Mouse (Mus musculus) MEL (cell line): Measurements from ENCODE around the gene Fyn. TPM values are rescaled to one million over a fixed set of nuclear protein-coding genes. Genes with fewer than 3 reads are reported as not detected.

Source experiments
- DNase-seq: peaks from one replicate; pipeline ENCODE4 v3.0.0; 2011; ENCODE audit warnings: low read depth, low spot score
- H3K27ac ChIP-seq: 2 replicates; pipeline ENCODE4 v1.5.1; 2012; ENCODE audit warnings: low read depth, mild to moderate bottlenecking, control low read depth, low read length, moderate library complexity; ENCODE audit not compliant: control insufficient read depth
- H3K27me3 ChIP-seq, 2 experiments: fragments of 150-350 bp in 1 of 2; sonication (generic) in 1 of 2; 2 replicates each; pipeline ENCODE4 v1.6.1; 2012; ENCODE audit warnings: low read length in 2 of 2, mild to moderate bottlenecking in 2 of 2, improper control_type of control experiment in 1 of 2, moderate library complexity in 1 of 2; ENCODE audit not compliant: insufficient read depth in 2 of 2, control insufficient read depth in 1 of 2
- H3K36me3 ChIP-seq, 2 experiments: 2 replicates each; pipeline ENCODE4 v1.6.1; 2012 to 2014; ENCODE audit warnings: low read length in 2 of 2, improper control_type of control experiment in 1 of 2, inconsistent platforms in 1 of 2, mild to moderate bottlenecking in 1 of 2; ENCODE audit not compliant: insufficient read depth in 2 of 2, control insufficient read depth in 1 of 2
- H3K4me1 ChIP-seq, 2 experiments: fragments of 150-350 bp in 1 of 2; sonication (generic) in 1 of 2; 2 replicates each; pipeline ENCODE4 v1.6.1; 2012; ENCODE audit warnings: low read length in 2 of 2, improper control_type of control experiment in 1 of 2, mild to moderate bottlenecking in 1 of 2; ENCODE audit not compliant: insufficient read depth in 2 of 2, control insufficient read depth in 1 of 2
- H3K4me3 ChIP-seq, 2 experiments: fragments of 150-350 bp in 1 of 2; sonication (generic) in 1 of 2; 2 replicates each; pipeline ENCODE4 v1.5.1; 2012; ENCODE audit warnings: low read depth in 2 of 2, low read length in 2 of 2, mild to moderate bottlenecking in 2 of 2, moderate library complexity in 2 of 2, control low read depth in 1 of 2, improper control_type of control experiment in 1 of 2; ENCODE audit not compliant: control insufficient read depth in 1 of 2, insufficient read depth in 1 of 2
- H3K79me2 ChIP-seq: 2 replicates; pipeline ENCODE4 v1.6.1; 2012; ENCODE audit warnings: mild to moderate bottlenecking, low read length, moderate library complexity; ENCODE audit not compliant: control insufficient read depth, poor library complexity, insufficient read depth
- H3K9ac ChIP-seq: 2 replicates; pipeline ENCODE4 v1.6.1; 2012; ENCODE audit warnings: low read depth, mild to moderate bottlenecking, control low read depth, low read length, moderate library complexity; ENCODE audit not compliant: control insufficient read depth, poor library complexity, severe bottlenecking
- H3K9me3 ChIP-seq: fragments of 150-350 bp; sonication (generic); replicated peaks from 2 replicates; pipeline ENCODE4 v1.6.1; 2012; ENCODE audit warnings: mild to moderate bottlenecking, low read length, improper control_type of control experiment, moderate library complexity; ENCODE audit not compliant: insufficient read depth
- BHLHE40 ChIP-seq: IDR thresholded peaks from 2 replicates; pipeline ENCODE4 v1.6.1; 2012; ENCODE audit warnings: low read depth, mild to moderate bottlenecking, inconsistent platforms, low read length, improper control_type of control experiment, borderline replicate concordance
- CHD1 ChIP-seq: IDR thresholded peaks from 2 replicates; pipeline ENCODE4 v1.6.1; 2012; ENCODE audit warnings: low read depth, mild to moderate bottlenecking, inconsistent platforms, low read length, improper control_type of control experiment
- E2F4 ChIP-seq: IDR thresholded peaks from 2 replicates; pipeline ENCODE4 v1.6.1; 2011; ENCODE audit warnings: low read depth, low read length, improper control_type of control experiment, borderline replicate concordance
- ELF1 ChIP-seq: IDR thresholded peaks from 2 replicates; pipeline ENCODE4 v1.6.1; 2014; ENCODE audit warnings: low read depth, mild to moderate bottlenecking, inconsistent platforms, low read length, improper control_type of control experiment, moderate library complexity
- ETS1 ChIP-seq: IDR thresholded peaks from 2 replicates; pipeline ENCODE4 v1.6.1; 2012; ENCODE audit warnings: low read depth, mild to moderate bottlenecking, inconsistent platforms, low read length, improper control_type of control experiment, moderate library complexity
- JUND ChIP-seq: IDR thresholded peaks from 2 replicates; pipeline ENCODE4 v1.6.1; 2011; ENCODE audit warnings: low read depth, mild to moderate bottlenecking, improper control_type of control experiment, low read length
- MAFK ChIP-seq: IDR thresholded peaks from 2 replicates; pipeline ENCODE4 v1.6.1; 2011; ENCODE audit warnings: low read depth, mild to moderate bottlenecking, low read length, improper control_type of control experiment, borderline replicate concordance
- MAX ChIP-seq: IDR thresholded peaks from 2 replicates; pipeline ENCODE4 v1.6.1; 2011; ENCODE audit warnings: low read length, improper control_type of control experiment
- MAZ ChIP-seq: IDR thresholded peaks from 2 replicates; pipeline ENCODE4 v1.6.1; 2012; ENCODE audit warnings: low read depth, mild to moderate bottlenecking, inconsistent platforms, low read length, improper control_type of control experiment
- MXI1 ChIP-seq: IDR thresholded peaks from 2 replicates; pipeline ENCODE4 v1.6.1; 2011; ENCODE audit warnings: mild to moderate bottlenecking, low read depth, low read length, improper control_type of control experiment
- MYC ChIP-seq: IDR thresholded peaks from 2 replicates; pipeline ENCODE4 v1.6.1; 2011; ENCODE audit warnings: low read depth, mild to moderate bottlenecking, low read length, improper control_type of control experiment, moderate library complexity
- NELFE ChIP-seq: IDR thresholded peaks from 2 replicates; pipeline ENCODE4 v1.6.1; 2011; ENCODE audit warnings: low read depth, low read length, improper control_type of control experiment
- NRF1 ChIP-seq: IDR thresholded peaks from 2 replicates; pipeline ENCODE4 v1.6.1; 2014; ENCODE audit warnings: low read depth, mild to moderate bottlenecking, inconsistent platforms, low read length, improper control_type of control experiment, moderate library complexity; ENCODE audit not compliant: poor library complexity, insufficient read depth, severe bottlenecking
- POLR2A ChIP-seq, 2 experiments: IDR thresholded peaks; 2 replicates each; pipeline ENCODE4 v1.6.1; 2011 to 2012; ENCODE audit warnings: low read length in 2 of 2, mild to moderate bottlenecking in 2 of 2, control low read depth in 1 of 2, improper control_type of control experiment in 1 of 2, low read depth in 1 of 2, moderate library complexity in 1 of 2; ENCODE audit not compliant: control insufficient read depth in 1 of 2, insufficient read depth in 1 of 2, poor library complexity in 1 of 2
- POLR2AphosphoS5 ChIP-seq: IDR thresholded peaks from 2 replicates; pipeline ENCODE4 v1.6.1; 2012; ENCODE audit warnings: low read depth, borderline replicate concordance, mild to moderate bottlenecking, inconsistent platforms, low read length, moderate library complexity, mixed read lengths
- RAD21 ChIP-seq: IDR thresholded peaks from 2 replicates; pipeline ENCODE4 v1.6.1; 2011; ENCODE audit warnings: mild to moderate bottlenecking, low read depth, low read length, improper control_type of control experiment
- RCOR1 ChIP-seq: IDR thresholded peaks from 2 replicates; pipeline ENCODE4 v1.6.1; 2012; ENCODE audit warnings: low read depth, mild to moderate bottlenecking, inconsistent platforms, low read length, improper control_type of control experiment
- SIN3A ChIP-seq: IDR thresholded peaks from 2 replicates; pipeline ENCODE4 v1.6.1; 2012; ENCODE audit warnings: low read length, improper control_type of control experiment, inconsistent platforms
- TAL1 ChIP-seq: IDR thresholded peaks from 2 replicates; pipeline ENCODE4 v1.6.1; 2012; ENCODE audit warnings: mild to moderate bottlenecking, inconsistent platforms, low read length, moderate library complexity, mixed read lengths
- TBP ChIP-seq: IDR thresholded peaks from 2 replicates; pipeline ENCODE4 v1.8.0; 2011; ENCODE audit warnings: low read depth, low read length, improper control_type of control experiment
- UBTF ChIP-seq: IDR thresholded peaks from 2 replicates; pipeline ENCODE4 v1.6.1; 2012; ENCODE audit warnings: low read depth, mild to moderate bottlenecking, inconsistent platforms, low read length, improper control_type of control experiment, moderate library complexity, borderline replicate concordance; ENCODE audit not compliant: insufficient read depth
- USF1 ChIP-seq: IDR thresholded peaks from 2 replicates; pipeline ENCODE4 v1.6.1; 2014; ENCODE audit warnings: low read depth, mild to moderate bottlenecking, inconsistent platforms, low read length, improper control_type of control experiment, moderate library complexity
- USF2 ChIP-seq, 2 experiments: IDR thresholded peaks; 2 replicates each; pipeline ENCODE4 v1.6.1; 2011 to 2012; ENCODE audit warnings: improper control_type of control experiment in 2 of 2, low read length in 2 of 2, borderline replicate concordance in 1 of 2, inconsistent platforms in 1 of 2, low read depth in 1 of 2, mild to moderate bottlenecking in 1 of 2; ENCODE audit not compliant: insufficient read depth in 1 of 2
- ZKSCAN1 ChIP-seq: IDR thresholded peaks from 2 replicates; pipeline ENCODE4 v1.6.1; 2012; ENCODE audit warnings: low read depth, mild to moderate bottlenecking, inconsistent platforms, low read length, improper control_type of control experiment, moderate library complexity
- ZMIZ1 ChIP-seq: IDR thresholded peaks from 2 replicates; pipeline ENCODE4 v1.6.1; 2012; ENCODE audit warnings: low read depth, mild to moderate bottlenecking, inconsistent platforms, low read length, improper control_type of control experiment, moderate library complexity
- polyA plus RNA-seq, 2 experiments: library from polyadenylated mRNA; stranded (reverse) in 1 of 2; unstranded in 1 of 2; fragments of >175 nt in 1 of 2; fragments of >200 nt in 1 of 2; gene quantifications; 2 replicates each; pipeline versions ENCODE4 v1.2.1 to v1.2.4; 2012; ENCODE audit warnings: low replicate concordance in 2 of 2, low read depth in 1 of 2; ENCODE audit not compliant: insufficient read length in 2 of 2, insufficient read depth in 1 of 2, missing spikeins in 1 of 2
- total RNA-seq: library from RNA; depleted of rRNA; stranded (reverse); fragments of 300-350 nt; gene quantifications from 2 replicates; pipeline ENCODE4 v1.2.3, GENCODE M21; 2012

The Fyn gene
- total and polyA plus RNA-seq, 3 experiments: 0.03 TPM; not detected in 2

- TF ChIP-seq ZMIZ1 (no peak), POLR2A (IDR thresholded peaks at IDR 0.05; ENCODE audit: control insufficient read depth in 1 of 2, insufficient read depth in 1 of 2, low read depth in 1 of 2, low read length in 2 of 2, poor library complexity in 1 of 2) (no peak), RCOR1 (no peak), POLR2AphosphoS5 (no peak), USF1 (no peak), TBP (no peak), RAD21 (no peak), ELF1 (no peak), MAX (no peak), USF2 (IDR thresholded peaks at IDR 0.05; ENCODE audit: borderline replicate concordance in 1 of 2, insufficient read depth in 1 of 2, low read depth in 1 of 2, low read length in 2 of 2) (no peak), UBTF (no peak), SIN3A (no peak), MAFK (no peak), MXI1 (no peak), NELFE (no peak), MAZ (no peak), BHLHE40 (no peak), ZKSCAN1 (no peak), MYC (no peak), TAL1 (no peak)
- Histone ChIP-seq H3K36me3 (no peaks in the 10 kb centered on the region), H3K79me2 (no peaks in the 10 kb centered on the region), H3K27ac (no peak overlapping the region), H3K9me3 (no peaks in the 10 kb centered on the region), H3K9ac (no peak overlapping the region), H3K4me1 (no peaks in the 10 kb centered on the region), H3K27me3 (peaks cover 0 to 1% of the 10 kb centered on the region in 2 experiments; a peak in 1 of 4 replicates), H3K4me3 (no peak overlapping the region)
- no peak for DNase-seq
Measured at GRCm38 (mm10) chr10:39518232-39518631, 149.6 kb downstream of the Fyn start.

- DNase-seq: no peak
- TF ChIP-seq E2F4 (no peak), MAZ (no peak), ETS1 (no peak), TAL1 (no peak), CHD1 (no peak), TBP (no peak), NELFE (no peak), JUND (no peak), MAX (no peak), NRF1 (no peak)
- Histone ChIP-seq H3K4me3 (no peak overlapping the region), H3K9ac (no peak overlapping the region), H3K4me1 (no peaks in the 10 kb centered on the region), H3K79me2 (no peaks in the 10 kb centered on the region), H3K27me3 (peaks cover 0 to 1% of the 10 kb centered on the region in 2 experiments; a peak in 1 of 4 replicates), H3K36me3 (no peaks in the 10 kb centered on the region), H3K9me3 (no peaks in the 10 kb centered on the region), H3K27ac (no peak overlapping the region)
Measured at GRCm38 (mm10) chr10:39518859-39519258, 150.2 kb downstream of the Fyn start.
